Mouse (Mus musculus): ENCODE results near the gene Epn2.

Epn2 gene

GRCm38 (mm10) chr11:61578983-61579877 is at the start of gene Epn2:
Epn2 (minus strand) TSS chr11:61579687.
- DNase-seq = peak; percentile 91 to 92

GRCm38 (mm10) chr11:61626509-61626908 is 47.0 kb upstream of the Epn2 start:
- DNase-seq = no peak

GRCm38 (mm10) chr11:61625136-61625535 is 45.6 kb upstream of the Epn2 start:
- DNase-seq = no peak

GRCm38 (mm10) chr11:61620762-61621161 is 41.3 kb upstream of the Epn2 start:
- peak in 1 of 2 experiments; percentile 25 for DNase-seq

GRCm38 (mm10) chr11:61620254-61620670 is 40.8 kb upstream of the Epn2 start:
- peak; percentile 95 to 96 for DNase-seq

GRCm38 (mm10) chr11:61619791-61620241 is 40.3 kb upstream of the Epn2 start:
- DNase-seq = peak; percentile 90 to 91

GRCm38 (mm10) chr11:61619356-61619755 is 39.9 kb upstream of the Epn2 start:
- DNase-seq = no peak

- DNase-seq = no peak
Observed at GRCm38 (mm10) chr11:61618571-61618970, 39.1 kb upstream of the Epn2 start.

- DNase-seq = no peak
Observed at GRCm38 (mm10) chr11:61618131-61618530, 38.6 kb upstream of the Epn2 start.

- DNase-seq = no peak
Observed at GRCm38 (mm10) chr11:61617293-61617975, 37.9 kb upstream of the Epn2 start.

- DNase-seq = no peak
Observed at GRCm38 (mm10) chr11:61616523-61617292, 37.2 kb upstream of the Epn2 start.

- DNase-seq = peak; percentile 28 to 33
Observed at GRCm38 (mm10) chr11:61615686-61616522, 36.4 kb upstream of the Epn2 start.

GRCm38 (mm10) chr11:61614401-61614800 is 34.9 kb upstream of the Epn2 start:
- no peak for DNase-seq

- peak; percentile 39 to 54 for DNase-seq
Observed at GRCm38 (mm10) chr11:61612116-61612635, 32.7 kb upstream of the Epn2 start.

- DNase-seq = no peak
Observed at GRCm38 (mm10) chr11:61611197-61611596, 31.7 kb upstream of the Epn2 start.

- no peak for DNase-seq
Observed at GRCm38 (mm10) chr11:61608072-61608471, 28.6 kb upstream of the Epn2 start.

- DNase-seq = no peak
Observed at GRCm38 (mm10) chr11:61602705-61603104, 23.2 kb upstream of the Epn2 start.

- no peak for DNase-seq
Observed at GRCm38 (mm10) chr11:61601465-61601864, 22.0 kb upstream of the Epn2 start.

- DNase-seq = no peak
Observed at GRCm38 (mm10) chr11:61598367-61598766, 18.9 kb upstream of the Epn2 start.

- peak; percentile 54 to 68 for DNase-seq
Observed at GRCm38 (mm10) chr11:61597471-61597870, 18.0 kb upstream of the Epn2 start.

- DNase-seq = no peak
Observed at GRCm38 (mm10) chr11:61593069-61593468, 13.6 kb upstream of the Epn2 start.

- DNase-seq = no peak
Observed at GRCm38 (mm10) chr11:61592061-61592460, 12.6 kb upstream of the Epn2 start.

Data from cerebellum, postnatal 10 days (tissue).